In the genomic region with DNA sequence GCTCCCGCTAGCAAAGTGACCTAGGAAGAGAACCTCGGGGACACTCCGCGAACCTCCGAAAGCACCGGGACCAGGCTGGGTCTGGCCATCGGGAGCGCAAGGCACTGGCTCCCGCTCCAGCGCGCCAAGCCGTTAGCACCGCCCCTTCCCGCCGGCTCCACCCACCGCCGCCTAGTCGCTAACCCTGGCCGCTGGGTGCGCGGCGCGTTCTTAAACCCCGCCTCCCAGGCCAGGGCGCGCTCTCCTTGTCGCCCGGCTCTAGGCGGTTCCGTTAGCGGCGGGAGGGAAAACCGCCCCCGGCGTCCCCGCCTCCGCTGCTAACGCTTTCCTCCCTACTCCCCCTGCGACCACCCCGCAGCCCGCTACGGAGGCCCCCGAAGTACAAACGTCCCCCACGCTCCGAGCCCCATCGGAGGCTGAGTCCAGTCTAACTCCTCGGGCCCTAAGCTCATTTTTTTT, we compare ENCODE assay signal across 8 mouse cellular contexts. TPM values are rescaled to one million over a fixed set of nuclear protein-coding genes. Genes with fewer than 3 reads are reported as not detected.
A peak's percentile ranks its signal among the peaks of the same experiment; 100 is the strongest.
DNase-seq lines count a peak whose midpoint lies in the region; ATAC-seq and TF ChIP-seq lines count a peak whose summit lies in the region.

A gene (plus strand): TSS at position 237 of the 459 bp plus-strand sequence.
A gene (minus strand): TSS at position 328 of the 459 bp plus-strand sequence.

- H3K27me3 ChIP-seq in ES-Bruce4 (ENCODE audit: control insufficient read depth, insufficient read depth, low read length, poor library complexity, severe bottlenecking) = no peaks in the 10 kb centered on the region
- H3K27me3 ChIP-seq in forebrain, embryonic 12.5 days = no peaks in the 10 kb centered on the region
- no peaks in the 10 kb centered on the region for H3K27me3 ChIP-seq in heart, postnatal 0 days (ENCODE audit: control insufficient read depth, insufficient read depth, low read length)
- H3K27me3 ChIP-seq in neural tube, embryonic 15.5 days (replicated peaks) = no peaks in the 10 kb centered on the region

- H3K4me2 ChIP-seq in forebrain, embryonic 12.5 days = peak within 1 kb of the TSS; percentile 78
- H3K4me2 ChIP-seq in heart, postnatal 0 days (ENCODE audit: low read depth, low read length) = peak within 1 kb of the TSS; percentile 88
- H3K4me2 ChIP-seq in neural tube, embryonic 15.5 days = peak within 1 kb of the TSS; percentile 76

- peak; percentile 93 for DNase-seq in c-Kit-positive CD71-positive TER-119-positive erythroid progenitor cells, embryonic 14.5 days (ENCODE audit: low spot score)
- peak; percentile 95 for DNase-seq in heart, postnatal 0 days (ENCODE audit: low spot score)
- peak; percentile 98 to 99 for DNase-seq in kidney, postnatal 4 days
- peak; percentile 96 to 98 for DNase-seq in lung, adult 18-20 months
- DNase-seq in testis, postnatal 14 days (ENCODE audit: low spot score) = peak; percentile 95

- H3K9ac ChIP-seq in ES-Bruce4 (ENCODE audit: low read depth, poor library complexity, severe bottlenecking) = peak within 1 kb of the TSS; percentile 70
- H3K9ac ChIP-seq in forebrain, embryonic 12.5 days = peak within 1 kb of the TSS; percentile 92
- H3K9ac ChIP-seq in heart, postnatal 0 days (replicated peaks; ENCODE audit: low read depth, low read length) = peak within 1 kb of the TSS; percentile 93
- peak within 1 kb of the TSS; percentile 93 for H3K9ac ChIP-seq in neural tube, embryonic 15.5 days (replicated peaks)

- WGBS in forebrain, embryonic 12.5 days = under 1% methylated on average over 43 of the region's 48 CpGs
- under 1% methylated on average over 48 of the region's 48 CpGs for WGBS in heart, postnatal 0 days
- under 1% methylated on average over 45 of the region's 48 CpGs for WGBS in neural tube, embryonic 15.5 days

- ATAC-seq in forebrain, embryonic 12.5 days (ENCODE audit: low FRiP score) = peak; percentile 98
- peak; percentile 97 for ATAC-seq in heart, postnatal 0 days (ENCODE audit: insufficient read depth, low read depth)
- peak; percentile 96 for ATAC-seq in neural tube, embryonic 15.5 days (ENCODE audit: low FRiP score)

- H3K4me3 ChIP-seq in ES-Bruce4 (ENCODE audit: low read depth, low read length) = peak within 1 kb of the TSS; percentile 95
- peak within 1 kb of the TSS; percentile 91 for H3K4me3 ChIP-seq in forebrain, embryonic 12.5 days (replicated peaks)
- peak within 1 kb of the TSS; percentile 97 for H3K4me3 ChIP-seq in heart, postnatal 0 days (ENCODE audit: low read depth, low read length)
- H3K4me3 ChIP-seq in neural tube, embryonic 15.5 days (replicated peaks) = peak within 1 kb of the TSS; percentile 97

- peak; percentile 96 for TF ChIP-seq POLR2A in ES-Bruce4 (IDR thresholded peaks at IDR 0.05; ENCODE audit: insufficient read depth, low read length)

- peak within 1 kb of the TSS; percentile 72 for H3K27ac ChIP-seq in ES-Bruce4 (ENCODE audit: insufficient read depth, low read length)
- peak within 1 kb of the TSS; percentile 94 for H3K27ac ChIP-seq in forebrain, embryonic 12.5 days
- peak within 1 kb of the TSS; percentile 99 for H3K27ac ChIP-seq in heart, postnatal 0 days (ENCODE audit: low read depth)
- peak within 1 kb of the TSS; percentile 91 for H3K27ac ChIP-seq in neural tube, embryonic 15.5 days (replicated peaks)

- no peaks in the 10 kb centered on the region for H3K4me1 ChIP-seq in ES-Bruce4 (ENCODE audit: control insufficient read depth, insufficient read depth, low read length)
- H3K4me1 ChIP-seq in forebrain, embryonic 12.5 days = peaks cover 26% of the 10 kb centered on the region
- peaks cover 16% of the 10 kb centered on the region; the same call in 1 of the 2 replicates for H3K4me1 ChIP-seq in heart, postnatal 0 days (ENCODE audit: control insufficient read depth, insufficient read depth)
- H3K4me1 ChIP-seq in neural tube, embryonic 15.5 days = peaks cover 21% of the 10 kb centered on the region

- TF ChIP-seq CTCF in ES-Bruce4 (IDR thresholded peaks at IDR 0.05; ENCODE audit: low read depth, low read length) = no peak
- TF ChIP-seq CTCF in heart, postnatal 0 days (IDR thresholded peaks at IDR 0.05; ENCODE audit: low read depth) = no peak

- peaks cover 5% of the 10 kb centered on the region for H3K36me3 ChIP-seq in ES-Bruce4 (ENCODE audit: control insufficient read depth, insufficient read depth, low read length, poor library complexity, severe bottlenecking)
- H3K36me3 ChIP-seq in forebrain, embryonic 12.5 days (replicated peaks) = peaks cover under 1% of the 10 kb centered on the region
- 0 out of 2 replicates have a peak, but pooled peaks cover 6% of the 10 kb centered on the region for H3K36me3 ChIP-seq in heart, postnatal 0 days (replicated peaks; ENCODE audit: control insufficient read depth, insufficient read depth, low read length)
- peaks cover 3% of the 10 kb centered on the region; the same call in 1 of the 2 replicates for H3K36me3 ChIP-seq in neural tube, embryonic 15.5 days

- H3K9me3 ChIP-seq in ES-Bruce4 (replicated peaks; ENCODE audit: control insufficient read depth, insufficient read depth, low read length, poor library complexity, severe bottlenecking) = no peaks in the 10 kb centered on the region; the same call in 1 of the 2 replicates
- H3K9me3 ChIP-seq in forebrain, embryonic 12.5 days = no peaks in the 10 kb centered on the region
- H3K9me3 ChIP-seq in heart, postnatal 0 days (replicated peaks; ENCODE audit: control insufficient read depth, low read length) = no peaks in the 10 kb centered on the region
- no peaks in the 10 kb centered on the region for H3K9me3 ChIP-seq in neural tube, embryonic 15.5 days (replicated peaks)

- TF ChIP-seq EP300 in ES-Bruce4 (IDR thresholded peaks at IDR 0.05; ENCODE audit: insufficient read depth, low read depth, low read length) = peak; percentile 44; the same call in 1 of the 2 replicates
- no peak for TF ChIP-seq EP300 in heart, postnatal 0 days (IDR thresholded peaks at IDR 0.05; ENCODE audit: low read depth)

RNA-seq across cellular contexts. Expression of the first gene that starts in this region (rescaled TPM):
- 73.4 and 74.4 TPM in 2 replicates for polyA plus RNA-seq in ES-Bruce4 (2011; ENCODE audit: insufficient read depth, insufficient read length, low read depth, missing spikeins)
- polyA plus RNA-seq in forebrain, embryonic 12.5 days (2016; fragmentation: Nextera tagmentation; extraction: Ambion mirVana) = 73.0 and 78.9 TPM in 2 replicates
- 21.3 and 29.4 TPM in 2 replicates for total RNA-seq in heart, postnatal 0 days (2014; rRNA removed; ENCODE audit: low replicate concordance)
- polyA plus RNA-seq in heart, postnatal 0 days (2015; fragmentation: Nextera tagmentation; extraction: Ambion mirVana) = 21.4 and 23.4 TPM in 2 replicates
- 30.8 and 37.6 TPM in 2 replicates for polyA plus RNA-seq in neural tube, embryonic 15.5 days (2015; fragmentation: Nextera tagmentation; extraction: Ambion mirVana)

RNA-seq across cellular contexts. Expression of the second gene that starts in this region (rescaled TPM):
- polyA plus RNA-seq in ES-Bruce4 (2011; ENCODE audit: insufficient read depth, insufficient read length, low read depth, missing spikeins) = not detected in 2 replicates
- polyA plus RNA-seq in forebrain, embryonic 12.5 days (2016; fragmentation: Nextera tagmentation; extraction: Ambion mirVana) = 0.54 and 0.56 TPM in 2 replicates
- 0.08 and 0.35 TPM in 2 replicates for total RNA-seq in heart, postnatal 0 days (2014; rRNA removed; ENCODE audit: low replicate concordance)
- 0.10 TPM in 2 replicates for polyA plus RNA-seq in heart, postnatal 0 days (2015; fragmentation: Nextera tagmentation; extraction: Ambion mirVana)
- 0.49 and 0.60 TPM in 2 replicates for polyA plus RNA-seq in neural tube, embryonic 15.5 days (2015; fragmentation: Nextera tagmentation; extraction: Ambion mirVana)

Comparison
In these comparisons a context has a peak if more than half of its experiments do, and no peak if none do; other contexts are left out.
1. Peak in every context shown above with its lines: DNase-seq, ATAC-seq, H3K4me3 ChIP-seq and H3K27ac ChIP-seq.